Mouse (Mus musculus): ENCODE data around the gene Hexdc. TPM values are rescaled to one million over a fixed set of nuclear protein-coding genes. Genes with fewer than 3 reads are reported as not detected.

The Hexdc gene
- polyA plus RNA-seq, 1 experiment from 2014 or later: 5.7 TPM

- Histone ChIP-seq H3K4me1 (replicated peaks; ENCODE audit: control insufficient read depth, insufficient read depth) (no peaks in the 10 kb centered on the region), H3K27ac (replicated peaks) (no peak overlapping the region), H3K9me3 (ENCODE audit: control insufficient read depth, low read length) (no peaks in the 10 kb centered on the region), H3K4me3 (ENCODE audit: low read depth, low read length) (no peak overlapping the region), H3K9ac (ENCODE audit: low read length) (no peak overlapping the region), H3K27me3 (ENCODE audit: control insufficient read depth, insufficient read depth, low read length) (no peaks in the 10 kb centered on the region), H3K36me3 (ENCODE audit: control insufficient read depth, insufficient read depth, low read length) (no peaks in the 10 kb centered on the region), H3K4me2 (replicated peaks; ENCODE audit: low read depth) (no peak overlapping the region)
- no peak for DNase-seq (ENCODE audit: low spot score)
- WGBS: 84% methylated on average over 5 of the region's 5 CpGs
- no peak for TF ChIP-seq CTCF (IDR thresholded peaks at IDR 0.05; ENCODE audit: low read depth)
- ATAC-seq (ENCODE audit: low FRiP score, low TSS enrichment): no peak
Measured at GRCm38 (mm10) chr11:121173203-121173602, 31.0 kb upstream of the Hexdc start.

DNA sequence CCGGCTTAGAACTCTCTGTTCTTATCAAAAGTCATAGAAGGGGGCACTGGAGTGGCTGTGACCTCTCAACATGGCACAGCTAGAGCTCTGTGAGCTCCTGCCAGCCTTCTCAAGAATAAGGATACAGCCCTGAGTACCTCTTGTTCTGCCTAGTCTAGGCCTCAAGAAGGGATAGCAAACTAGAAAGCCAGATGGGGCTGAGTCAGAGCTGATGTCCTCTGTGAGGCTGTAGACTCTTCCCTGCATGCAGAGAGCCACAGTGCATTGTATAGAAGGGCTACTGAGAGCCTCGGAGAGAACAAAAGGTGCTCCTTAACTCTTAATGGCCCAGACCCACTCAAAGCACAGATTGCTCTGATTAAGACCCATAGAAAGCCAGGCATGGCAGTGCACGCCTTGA, 30.0 kb upstream of the Hexdc start:
- ATAC-seq (ENCODE audit: low FRiP score, low TSS enrichment): no peak
- H3K36me3 ChIP-seq (ENCODE audit: control insufficient read depth, insufficient read depth, low read length): no peaks in the 10 kb centered on the region
- no peak overlapping the region for H3K9ac ChIP-seq (ENCODE audit: low read length)
- no peaks in the 10 kb centered on the region for H3K27me3 ChIP-seq (ENCODE audit: control insufficient read depth, insufficient read depth, low read length)
- DNase-seq (ENCODE audit: low spot score): no peak
- no peaks in the 10 kb centered on the region for H3K9me3 ChIP-seq (ENCODE audit: control insufficient read depth, low read length)
- WGBS: 58% methylated on average over 3 of the region's 3 CpGs
- no peak overlapping the region for H3K4me2 ChIP-seq (replicated peaks; ENCODE audit: low read depth)
- H3K27ac ChIP-seq (replicated peaks): no peak overlapping the region
- H3K4me1 ChIP-seq (replicated peaks; ENCODE audit: control insufficient read depth, insufficient read depth): no peaks in the 10 kb centered on the region
- H3K4me3 ChIP-seq (ENCODE audit: low read depth, low read length): no peak overlapping the region
- TF ChIP-seq CTCF (IDR thresholded peaks at IDR 0.05; ENCODE audit: low read depth): no peak
- no peak for TF ChIP-seq EP300 (optimal IDR thresholded peaks at IDR 0.05)

DNA sequence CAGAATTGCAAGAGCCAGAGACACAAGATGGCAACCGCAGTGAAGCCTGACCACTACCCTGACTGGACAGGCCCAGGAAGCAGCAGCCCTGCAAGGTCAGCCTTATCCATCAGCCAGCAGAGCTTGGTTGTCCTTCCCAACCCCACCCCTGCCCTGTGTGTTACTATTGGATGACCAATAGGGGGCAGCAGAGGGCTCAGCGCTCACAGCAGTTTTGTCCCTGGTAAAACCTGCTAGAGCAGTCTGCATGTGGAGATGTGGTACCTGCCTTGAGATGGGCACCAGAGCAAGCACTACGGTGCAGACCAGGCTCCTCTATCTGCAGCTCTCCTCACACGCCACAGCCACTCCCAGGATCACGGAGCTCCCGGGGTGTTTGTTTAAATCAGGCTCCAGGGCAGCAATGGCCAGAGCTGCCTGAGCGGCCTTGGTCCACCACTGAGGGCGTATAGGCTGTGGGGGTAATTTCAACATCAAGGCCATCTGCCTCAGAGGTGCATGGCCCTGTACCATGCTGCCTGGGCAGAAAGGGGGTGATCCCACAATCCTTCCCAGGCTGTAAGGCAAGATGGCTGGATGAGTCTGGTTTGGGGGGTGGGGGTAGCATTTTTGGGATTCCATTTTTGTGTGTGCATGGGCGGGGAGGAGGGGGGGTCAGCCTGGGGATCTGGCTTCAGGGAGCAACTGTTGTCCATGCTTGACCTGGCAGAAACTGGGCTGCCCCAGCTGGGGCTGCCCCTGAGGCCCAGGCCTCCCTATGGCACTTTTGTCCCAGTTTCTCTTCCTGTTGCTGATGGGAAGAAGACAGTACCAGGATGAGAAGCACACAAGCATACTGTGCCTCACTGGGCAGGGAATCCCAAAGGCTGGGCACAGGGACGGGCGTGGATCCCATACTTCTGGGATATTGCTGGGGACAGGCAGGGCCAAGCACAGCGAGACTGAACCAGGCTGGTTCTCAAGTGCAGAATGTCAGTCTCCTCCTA, 27.7 kb upstream of the Hexdc start:
- Histone ChIP-seq H3K9ac (ENCODE audit: low read length) (no peak overlapping the region), H3K9me3 (ENCODE audit: control insufficient read depth, low read length) (no peaks in the 10 kb centered on the region), H3K27ac (replicated peaks) (no peak overlapping the region), H3K27me3 (ENCODE audit: control insufficient read depth, insufficient read depth, low read length) (no peaks in the 10 kb centered on the region), H3K4me3 (ENCODE audit: low read depth, low read length) (no peak overlapping the region), H3K36me3 (ENCODE audit: control insufficient read depth, insufficient read depth, low read length) (no peaks in the 10 kb centered on the region), H3K4me2 (replicated peaks; ENCODE audit: low read depth) (no peak overlapping the region), H3K4me1 (replicated peaks; ENCODE audit: control insufficient read depth, insufficient read depth) (no peaks in the 10 kb centered on the region)
- TF ChIP-seq EP300 (optimal IDR thresholded peaks at IDR 0.05): no peak
- TF ChIP-seq CTCF (IDR thresholded peaks at IDR 0.05; ENCODE audit: low read depth): peak; percentile 96
- peak; percentile 75 for ATAC-seq (ENCODE audit: low FRiP score, low TSS enrichment)
- 56% methylated on average over 12 of the region's 12 CpGs for WGBS
- peak; percentile 74 for DNase-seq (ENCODE audit: low spot score)

DNA sequence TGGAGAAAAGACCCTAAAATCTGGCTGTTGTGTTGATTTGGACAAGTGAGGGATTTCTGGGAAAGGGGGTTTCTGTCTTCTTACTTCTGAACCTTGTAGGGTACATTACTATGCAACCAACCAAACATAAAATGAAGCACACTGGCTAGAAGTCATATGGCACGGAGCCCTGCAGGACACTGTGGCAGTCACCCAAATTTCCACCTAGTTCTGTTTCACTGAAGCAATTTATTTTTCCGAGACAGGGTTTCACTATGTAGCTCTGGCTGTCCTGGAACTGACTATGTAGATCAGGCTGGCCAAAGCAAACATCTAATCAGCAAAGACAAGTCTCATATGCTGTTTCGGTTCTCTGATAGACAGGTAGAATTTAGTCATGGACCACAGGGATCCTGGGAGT, 14.6 kb upstream of the Hexdc start:
- Histone ChIP-seq H3K4me1 (replicated peaks; ENCODE audit: control insufficient read depth, insufficient read depth) (no peaks in the 10 kb centered on the region), H3K9ac (ENCODE audit: low read length) (no peak overlapping the region), H3K9me3 (ENCODE audit: control insufficient read depth, low read length) (no peaks in the 10 kb centered on the region), H3K27me3 (ENCODE audit: control insufficient read depth, insufficient read depth, low read length) (no peaks in the 10 kb centered on the region), H3K27ac (replicated peaks) (no peak overlapping the region), H3K4me3 (ENCODE audit: low read depth, low read length) (no peak overlapping the region), H3K36me3 (ENCODE audit: control insufficient read depth, insufficient read depth, low read length) (no peaks in the 10 kb centered on the region), H3K4me2 (replicated peaks; ENCODE audit: low read depth) (no peak overlapping the region)
- no peak for ATAC-seq (ENCODE audit: low FRiP score, low TSS enrichment)
- 71% methylated on average over 3 of the region's 3 CpGs for WGBS
- no peak for DNase-seq (ENCODE audit: low spot score)
- TF ChIP-seq EP300 (optimal IDR thresholded peaks at IDR 0.05): no peak
- TF ChIP-seq CTCF (IDR thresholded peaks at IDR 0.05; ENCODE audit: low read depth): no peak

GRCm38 (mm10) chr11:121192742-121193141, 11.5 kb upstream of the Hexdc start:
- DNase-seq (ENCODE audit: low spot score) (no peak), ATAC-seq (ENCODE audit: low FRiP score, low TSS enrichment) (no peak)
- H3K27ac ChIP-seq (replicated peaks): no peak overlapping the region
- no peaks in the 10 kb centered on the region for H3K36me3 ChIP-seq (ENCODE audit: control insufficient read depth, insufficient read depth, low read length)
- no peaks in the 10 kb centered on the region for H3K9me3 ChIP-seq (ENCODE audit: control insufficient read depth, low read length)
- no peak overlapping the region for H3K9ac ChIP-seq (ENCODE audit: low read length)
- no peaks in the 10 kb centered on the region for H3K4me1 ChIP-seq (replicated peaks; ENCODE audit: control insufficient read depth, insufficient read depth)
- TF ChIP-seq CTCF (IDR thresholded peaks at IDR 0.05; ENCODE audit: low read depth) (no peak), EP300 (optimal IDR thresholded peaks at IDR 0.05) (no peak)
- no peak overlapping the region for H3K4me2 ChIP-seq (replicated peaks; ENCODE audit: low read depth)
- H3K27me3 ChIP-seq (ENCODE audit: control insufficient read depth, insufficient read depth, low read length): no peaks in the 10 kb centered on the region
- 65% methylated on average over 2 of the region's 2 CpGs for WGBS
- no peak overlapping the region for H3K4me3 ChIP-seq (ENCODE audit: low read depth, low read length)

DNA sequence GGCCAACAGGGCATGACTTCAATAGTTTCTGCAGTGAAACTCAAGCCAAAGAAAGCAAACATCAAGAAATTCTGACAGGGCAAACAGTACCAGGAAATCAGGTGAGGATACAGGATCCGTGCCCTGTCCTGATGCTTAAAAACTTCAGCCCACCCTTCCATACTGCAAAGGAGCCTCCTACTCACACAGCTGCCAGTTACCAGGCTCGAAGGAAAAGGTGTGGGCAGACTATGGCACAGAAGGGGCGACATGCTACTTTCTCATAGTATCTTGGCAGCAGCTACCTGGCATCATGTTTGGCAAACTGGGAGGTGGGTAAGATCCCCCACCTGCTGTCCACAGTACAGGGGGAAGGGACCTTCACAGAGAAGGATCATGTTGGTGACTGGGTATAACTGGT, 10.8 kb upstream of the Hexdc start:
- WGBS: 73% methylated on average over 3 of the region's 3 CpGs
- DNase-seq (ENCODE audit: low spot score) (no peak), ATAC-seq (ENCODE audit: low FRiP score, low TSS enrichment) (no peak)
- Histone ChIP-seq H3K27ac (replicated peaks) (no peak overlapping the region), H3K36me3 (ENCODE audit: control insufficient read depth, insufficient read depth, low read length) (no peaks in the 10 kb centered on the region), H3K4me3 (ENCODE audit: low read depth, low read length) (no peak overlapping the region), H3K4me2 (replicated peaks; ENCODE audit: low read depth) (no peak overlapping the region), H3K27me3 (ENCODE audit: control insufficient read depth, insufficient read depth, low read length) (no peaks in the 10 kb centered on the region), H3K9me3 (ENCODE audit: control insufficient read depth, low read length) (no peaks in the 10 kb centered on the region), H3K9ac (ENCODE audit: low read length) (no peak overlapping the region), H3K4me1 (replicated peaks; ENCODE audit: control insufficient read depth, insufficient read depth) (no peaks in the 10 kb centered on the region)
- TF ChIP-seq CTCF (IDR thresholded peaks at IDR 0.05; ENCODE audit: low read depth): no peak
- TF ChIP-seq EP300 (optimal IDR thresholded peaks at IDR 0.05): no peak
